Mouse (Mus musculus) right cerebral cortex, postnatal 10 days (tissue): ENCODE results near the gene Ddx46.
"Not testable (repeated sequence)": the region's sequence is repeated elsewhere in the genome, so short reads cannot be mapped to it uniquely, and the experiment has no call there.

Experiments used
- DNase-seq, 2 experiments: peaks; one replicate each; pipeline ENCODE4 v3.0.0; 2021; ENCODE audit warnings: low spot score in 2 of 2

Ddx46 gene

GRCm38 (mm10) chr13:55634639-55635127, at the start of gene Ddx46:
Gene Ddx46, plus strand, starts transcription at chr13:55635027.
- DNase-seq = peak; percentile 90 to 93

- no peak for DNase-seq
These were observed 42.8 kb upstream of the Ddx46 start for GRCm38 (mm10) chr13:55591961-55592490.

- peak; percentile 98 to 99 for DNase-seq
These were observed 42.1 kb upstream of the Ddx46 start for GRCm38 (mm10) chr13:55592512-55593253.

- DNase-seq = no peak
These were observed 41.5 kb upstream of the Ddx46 start for GRCm38 (mm10) chr13:55593254-55593747.

- DNase-seq = peak; percentile 55 to 73
These were observed 39.5 kb upstream of the Ddx46 start for GRCm38 (mm10) chr13:55595375-55595774.

- no peak for DNase-seq
These were observed 38.0 kb upstream of the Ddx46 start for GRCm38 (mm10) chr13:55596802-55597201.

GRCm38 (mm10) chr13:55599566-55600540, 35.0 kb upstream of the Ddx46 start, which contains the start of gene B4galt7:
Gene B4galt7, plus strand, starts transcription at chr13:55599896.
- peak; percentile 89 for DNase-seq

GRCm38 (mm10) chr13:55600657-55601056, 34.2 kb upstream of the Ddx46 start:
- no peak for DNase-seq

- peak; percentile 88 to 92 for DNase-seq
These were observed 33.2 kb upstream of the Ddx46 start for GRCm38 (mm10) chr13:55601611-55602010.

GRCm38 (mm10) chr13:55604606-55605005, 30.2 kb upstream of the Ddx46 start:
- DNase-seq = no peak

- no peak for DNase-seq
These were observed 27.8 kb upstream of the Ddx46 start for GRCm38 (mm10) chr13:55606899-55607623.

- no peak for DNase-seq
These were observed 27.2 kb upstream of the Ddx46 start for GRCm38 (mm10) chr13:55607624-55608006.

- no peak for DNase-seq
These were observed 22.8 kb upstream of the Ddx46 start for GRCm38 (mm10) chr13:55611996-55612395.

GRCm38 (mm10) chr13:55613471-55613870, 21.4 kb upstream of the Ddx46 start:
- DNase-seq = no peak

GRCm38 (mm10) chr13:55619328-55619727, 15.5 kb upstream of the Ddx46 start:
- no peak for DNase-seq

- DNase-seq = no peak
These were observed 14.6 kb upstream of the Ddx46 start for GRCm38 (mm10) chr13:55620275-55620674.

GRCm38 (mm10) chr13:55622156-55622648, 12.6 kb upstream of the Ddx46 start:
- DNase-seq = not testable (repeated sequence)

GRCm38 (mm10) chr13:55622649-55623541, 11.9 kb upstream of the Ddx46 start, which contains the start of gene Caml:
Gene Caml, plus strand, starts transcription at chr13:55623005.
- peak; percentile 90 to 92 for DNase-seq

- no peak for DNase-seq
These were observed 332 bp downstream of the Ddx46 start for GRCm38 (mm10) chr13:55635146-55635571.
